Mouse (Mus musculus): ENCODE measurements around the gene Bad.

The Bad gene

DNA sequence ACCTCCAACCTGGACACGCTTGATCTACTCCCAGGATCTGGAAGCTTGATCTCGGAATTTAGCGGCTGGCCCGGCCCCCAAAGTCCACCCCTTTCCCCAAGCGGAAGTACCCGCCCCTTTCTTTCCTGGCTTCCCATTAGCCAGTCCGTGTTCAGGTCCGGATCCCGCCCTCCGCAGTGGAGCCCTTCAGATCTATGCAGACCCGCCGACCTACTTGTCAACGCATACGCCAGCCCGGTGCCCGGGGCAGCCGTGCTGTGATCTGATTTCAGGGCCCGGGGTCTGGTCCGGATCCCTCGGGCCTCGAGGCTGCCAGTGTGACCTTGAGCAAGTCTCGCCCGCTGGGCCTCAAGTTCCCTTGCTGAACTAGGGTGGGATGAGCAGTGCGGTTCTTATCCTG, 54.3 kb downstream of the Bad start, which contains the start of the genes Nudt22 and Trpt1:
Gene Nudt22, minus strand, starts transcription at position 112 of the 400 bp plus-strand sequence.
Gene Trpt1, plus strand, starts transcription at position 126 of the 400 bp plus-strand sequence.
- in situ Hi-C loops (cut with MboI, MseI) = loop anchor here in 1 of 2 experiments (25.0 kb wide), 1 partner anchor 1916 kb away; the partner anchor contains the start of gene B3gat3

DNA sequence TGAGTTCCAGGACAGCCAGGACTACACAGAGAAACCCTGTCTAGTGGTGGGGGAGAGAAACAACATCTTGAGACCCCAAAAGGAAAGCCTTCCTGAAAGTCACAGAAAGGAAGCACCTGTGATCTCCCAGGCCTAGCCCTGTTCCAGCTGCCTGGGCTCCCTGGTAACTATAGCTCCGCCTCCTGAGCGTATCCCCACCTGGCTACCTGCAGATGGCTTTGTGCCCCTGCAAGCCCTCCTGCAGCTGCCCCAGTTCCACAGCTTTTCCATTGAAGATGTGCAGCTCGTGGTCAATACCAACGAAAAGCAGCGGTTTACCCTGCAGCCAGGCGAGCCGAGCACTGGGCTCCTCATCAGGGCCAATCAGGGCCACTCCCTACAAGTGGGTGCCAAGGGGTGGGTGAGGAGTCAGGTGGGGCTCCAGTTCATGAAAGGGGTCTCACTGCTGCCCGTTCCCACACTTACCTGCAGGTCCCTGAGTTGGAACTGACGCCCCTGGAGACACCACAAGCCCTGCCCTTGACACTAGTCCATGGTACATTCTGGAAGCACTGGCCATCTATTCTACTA, 56.1 kb downstream of the Bad start:
- in situ Hi-C loops (cut with MboI, MseI) = loop anchor here in 1 of 2 experiments (25.0 kb wide), 1 partner anchor 1914 kb away; the partner anchor contains the start of gene B3gat3

DNA sequence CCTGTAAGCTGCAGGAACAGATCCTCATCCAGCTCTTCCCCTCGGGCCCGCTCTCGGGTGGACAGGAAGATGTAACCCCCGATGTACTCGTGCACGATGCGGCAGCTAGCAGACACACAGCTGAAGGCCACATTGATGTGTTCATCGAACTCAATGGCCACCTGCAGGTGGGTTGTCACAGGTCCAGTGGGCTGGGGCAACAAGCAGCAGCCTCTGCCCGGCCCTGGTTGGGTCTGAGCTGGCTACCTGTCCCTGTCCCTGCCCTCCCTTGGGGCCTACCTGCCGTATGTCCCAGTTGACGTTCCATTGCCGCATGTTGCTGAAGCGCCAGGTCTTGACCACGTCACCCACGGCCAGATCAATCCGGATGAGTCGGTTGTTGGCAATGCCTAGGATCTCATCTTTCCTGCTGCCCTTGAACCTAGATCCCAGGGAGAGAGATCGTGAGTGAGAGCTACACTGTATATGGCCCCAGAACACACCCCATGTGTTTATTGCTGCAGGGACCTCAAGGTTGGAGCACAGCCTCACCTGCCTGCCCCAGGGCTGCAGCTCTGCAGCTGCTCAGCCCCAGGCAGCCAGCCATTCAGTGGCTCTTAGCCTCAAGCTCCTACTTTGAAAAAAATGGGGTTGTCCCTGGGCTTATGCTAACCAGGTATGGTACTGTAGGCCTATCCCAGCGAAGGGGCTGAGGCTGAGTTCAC, 57.9 kb downstream of the Bad start:
- in situ Hi-C loops (cut with MboI, MseI) = loop anchor here (10.0 to 25.0 kb wide), 2 partner anchors 315 to 1913 kb away; partner anchors contain the start of gene B3gat3 (in 2 of the 2)

Measured in T-helper 17 cell (primary cell).